ENCODE assay signal across 14 mouse cellular contexts in the genomic region with DNA sequence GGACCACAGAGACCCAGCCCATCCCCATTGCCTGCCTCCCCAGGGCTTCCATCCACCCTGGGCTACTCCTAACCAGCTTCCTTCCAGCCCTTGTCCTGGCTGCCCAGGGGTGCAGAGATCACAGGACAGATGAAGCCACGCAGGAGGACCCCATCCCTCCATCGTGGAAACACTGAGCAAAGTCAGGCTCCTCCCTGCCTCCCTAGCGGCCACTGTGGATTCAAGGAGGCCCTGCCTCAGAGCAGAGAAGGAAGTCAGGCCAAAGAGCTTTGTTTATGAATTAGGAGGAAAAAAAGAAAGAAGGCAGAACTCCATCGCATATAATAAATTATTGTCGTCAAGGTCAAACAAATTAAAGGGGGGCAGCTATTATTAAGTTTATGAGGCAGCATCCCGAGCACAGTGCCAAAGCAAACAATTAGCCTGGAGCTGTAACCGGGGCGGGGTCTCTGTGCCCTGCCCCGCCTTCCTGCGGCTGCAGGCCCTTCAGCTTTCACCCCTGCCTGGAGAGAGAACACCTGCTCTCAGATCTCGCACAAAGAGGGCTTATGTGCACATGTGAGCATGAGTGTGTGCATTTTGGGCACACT. TPM values are rescaled to one million over a fixed set of nuclear protein-coding genes. Genes with fewer than 3 reads are reported as not detected.
A peak's percentile ranks its signal among the peaks of the same experiment; 100 is the strongest.
DNase-seq lines count a peak whose midpoint lies in the region; ATAC-seq and TF ChIP-seq lines count a peak whose summit lies in the region.
"Had no signal": no experiment of that assay in that cellular context is flagged by ENCODE, and none has a peak within 500 bp of the region (broad histone marks: within the 10 kb centered on the region; RNA-seq: fewer than 3 reads in every experiment).

No protein-coding gene starts in this region.

- no peaks in the 10 kb centered on the region for H3K79me2 ChIP-seq in heart, adult 2 months (replicated peaks; ENCODE audit: control insufficient read depth, insufficient read depth, low read length)

- H3K9ac ChIP-seq in heart, adult 2 months (ENCODE audit: low read depth, low read length) = no peak overlapping the region
- H3K9ac ChIP-seq in limb, embryonic 15.5 days = 0 out of 2 replicates have a peak overlapping the region, but pooled peaks have one; percentile 2
- no peak overlapping the region for H3K9ac ChIP-seq in stomach, postnatal 0 days (ENCODE audit: low read length)
- H3K9ac ChIP-seq: liver, postnatal 0 days had no signal

- 33% methylated on average over 11 of the region's 11 CpGs for WGBS in heart, adult 2 months
- WGBS in limb, embryonic 15.5 days = 28% methylated on average over 11 of the region's 11 CpGs
- WGBS in stomach, postnatal 0 days = 6% methylated on average over 11 of the region's 11 CpGs

- no peak for TF ChIP-seq EP300 in heart, adult 2 months (IDR thresholded peaks at IDR 0.05; ENCODE audit: insufficient read depth, low read depth, low read length)
- no peak for TF ChIP-seq EP300 in stomach, postnatal 0 days (optimal IDR thresholded peaks at IDR 0.05)

- intact Hi-C loops in heart, adult 2 months (cut with DNase I) = no loop called here

- H3K9me3 ChIP-seq in limb, embryonic 15.5 days = no peaks in the 10 kb centered on the region
- H3K9me3 ChIP-seq in stomach, postnatal 0 days (ENCODE audit: control insufficient read depth, low read length) = no peaks in the 10 kb centered on the region

- TF ChIP-seq CTCF in heart, adult 2 months (IDR thresholded peaks at IDR 0.05) = 0 out of 2 replicates have a peak, but pooled peaks have one; percentile 21
- TF ChIP-seq CTCF in stomach, postnatal 0 days (IDR thresholded peaks at IDR 0.05; ENCODE audit: low read depth) = peak; percentile 49

- H3K36me3 ChIP-seq in heart, adult 2 months (ENCODE audit: control insufficient read depth, insufficient read depth, low read length) = no peaks in the 10 kb centered on the region
- 0 out of 2 replicates have a peak, but pooled peaks cover 3% of the 10 kb centered on the region for H3K36me3 ChIP-seq in limb, embryonic 15.5 days
- no peaks in the 10 kb centered on the region for H3K36me3 ChIP-seq in stomach, postnatal 0 days (ENCODE audit: control insufficient read depth, insufficient read depth, low read length)

- H3K4me1 ChIP-seq in heart, adult 2 months (ENCODE audit: control insufficient read depth, insufficient read depth, low read length) = peaks cover 4% of the 10 kb centered on the region
- H3K4me1 ChIP-seq in limb, embryonic 15.5 days = peaks cover 25% of the 10 kb centered on the region
- H3K4me1 ChIP-seq in stomach, postnatal 0 days (replicated peaks; ENCODE audit: control insufficient read depth, insufficient read depth) = no peaks in the 10 kb centered on the region

- no peak for TF ChIP-seq POLR2A in heart, adult 2 months (IDR thresholded peaks at IDR 0.05; ENCODE audit: insufficient read depth, low read depth, low read length)

- no peak overlapping the region for H3K4me3 ChIP-seq in heart, adult 2 months
- no peak overlapping the region for H3K4me3 ChIP-seq in limb, embryonic 15.5 days
- H3K4me3 ChIP-seq in stomach, postnatal 0 days (ENCODE audit: low read depth, low read length) = no peak overlapping the region

- no peak for DNase-seq in heart, adult 2 months
- no peak for DNase-seq in heart, adult 18-20 months
- DNase-seq in urinary bladder, postnatal 14 days (ENCODE audit: low spot score) = peak; percentile 28
- no peak for DNase-seq in urinary bladder, adult 18-20 months (ENCODE audit: low spot score in 2 of 2)
- peak; percentile 64 for DNase-seq in stomach, postnatal 0 days (ENCODE audit: low spot score)
- DNase-seq in retina, embryonic 14.5 days (ENCODE audit: low spot score) = no peak
- DNase-seq in embryo, embryonic 9.5 days (ENCODE audit: extremely low spot score) = no peak
- DNase-seq: adrenal gland, adult 8-10 months; B cell, adult 2 months; cerebellum, adult 9-11 months; gastrocnemius, postnatal 14 days; heart, postnatal 4 days; liver, postnatal 0 days had no signal

- H3K27me3 ChIP-seq in heart, adult 2 months (ENCODE audit: control insufficient read depth, insufficient read depth, low read length) = no peaks in the 10 kb centered on the region
- no peaks in the 10 kb centered on the region for H3K27me3 ChIP-seq in limb, embryonic 15.5 days
- H3K27me3 ChIP-seq in stomach, postnatal 0 days (ENCODE audit: control insufficient read depth, insufficient read depth, low read length) = no peaks in the 10 kb centered on the region

- no peak for ATAC-seq in limb, embryonic 15.5 days (ENCODE audit: insufficient number of reproducible peaks, low FRiP score, low TSS enrichment, low read depth)
- peak; percentile 52 for ATAC-seq in stomach, postnatal 0 days (ENCODE audit: low FRiP score, low TSS enrichment)
- ATAC-seq: liver, postnatal 0 days had no signal

- H3K4me2 ChIP-seq in limb, embryonic 15.5 days = no peak overlapping the region
- H3K4me2 ChIP-seq in stomach, postnatal 0 days (replicated peaks; ENCODE audit: low read depth) = no peak overlapping the region

- no peak overlapping the region for H3K27ac ChIP-seq in heart, adult 2 months
- H3K27ac ChIP-seq in limb, embryonic 15.5 days = 0 out of 2 replicates have a peak overlapping the region, but pooled peaks have one; percentile 9
- no peak overlapping the region for H3K27ac ChIP-seq in stomach, postnatal 0 days (replicated peaks)

RNA-seq across cellular contexts. Expression of a gene that starts 12.4 kb away (rescaled TPM):
- total RNA-seq in heart, adult 2 months (2021) = not detected
- not detected in 2 replicates for polyA plus RNA-seq in heart, adult 2 months (2012; rRNA removed)
- total RNA-seq in heart, adult 18-20 months (2021) = not detected
- polyA plus RNA-seq in limb, embryonic 15.5 days (2015; fragmentation: Nextera tagmentation; extraction: Ambion mirVana) = not detected in 2 replicates
- polyA plus RNA-seq in stomach, postnatal 0 days (2015; fragmentation: Nextera tagmentation; extraction: Ambion mirVana) = not detected in 2 replicates
- total RNA-seq: adrenal gland, adult 8-10 months; gastrocnemius, postnatal 14 days; heart, postnatal 4 days had no signal
- polyA plus RNA-seq: liver, postnatal 0 days had no signal

RNA-seq across cellular contexts. Expression of a gene that starts 46.8 kb away (rescaled TPM):
- under 1 TPM; 0.36 to 0.39 TPM for total RNA-seq in heart, adult 2 months (2021)
- 1.2 and 1.6 TPM in 2 replicates for polyA plus RNA-seq in heart, adult 2 months (2012; rRNA removed)
- total RNA-seq in heart, adult 18-20 months (2021) = under 1 TPM; 0.46 to 0.52 TPM
- polyA plus RNA-seq in limb, embryonic 15.5 days (2015; fragmentation: Nextera tagmentation; extraction: Ambion mirVana) = 5.5 and 6.5 TPM in 2 replicates
- polyA plus RNA-seq in stomach, postnatal 0 days (2015; fragmentation: Nextera tagmentation; extraction: Ambion mirVana) = 38.5 and 41.2 TPM in 2 replicates

Comparison
In these comparisons a context has a peak if more than half of its experiments do, and no peak if none do; other contexts are left out.
1. DNase-seq: peak in urinary bladder, postnatal 14 days (single experiment) and stomach, postnatal 0 days (single experiment); none in heart, adult 2 months (0 of 2), heart, adult 18-20 months (0 of 2), urinary bladder, adult 18-20 months (0 of 2), retina, embryonic 14.5 days (single experiment) and embryo, embryonic 9.5 days (single experiment).